Mouse (Mus musculus) cerebellum, adult 2 months (tissue): ENCODE data around the gene Ciapin1.

Source experiments
- CTCF ChIP-seq: fragments of 200-500 bp; IDR thresholded peaks from 2 replicates; pipeline ENCODE4 v1.5.1; 2011; ENCODE audit warnings: low read depth, mild to moderate bottlenecking, control low read depth, low read length, moderate library complexity, borderline replicate concordance; ENCODE audit not compliant: insufficient read depth
- POLR2A ChIP-seq: fragments of 200-500 bp; IDR thresholded peaks from 2 replicates; pipeline ENCODE4 v1.6.1; 2011; ENCODE audit warnings: low read length, control low read depth, borderline replicate concordance; ENCODE audit not compliant: insufficient read depth

- TF ChIP-seq CTCF (no peak), POLR2A (no peak)
Observed at GRCm38 (mm10) chr8:94857011-94857345, 18.8 kb upstream of the Ciapin1 start.
